Mouse (Mus musculus): ENCODE data around the gene Hephl1. TPM values are rescaled to one million over a fixed set of nuclear protein-coding genes. Genes with fewer than 3 reads are reported as not detected.
"Not testable (repeated sequence)": the region's sequence is repeated elsewhere in the genome, so short reads cannot be mapped to it uniquely, and the experiment has no call there.

The Hephl1 gene
- total RNA-seq (2022) = under 1 TPM; 0.16 to 0.29 (median 0.22) TPM

DNA sequence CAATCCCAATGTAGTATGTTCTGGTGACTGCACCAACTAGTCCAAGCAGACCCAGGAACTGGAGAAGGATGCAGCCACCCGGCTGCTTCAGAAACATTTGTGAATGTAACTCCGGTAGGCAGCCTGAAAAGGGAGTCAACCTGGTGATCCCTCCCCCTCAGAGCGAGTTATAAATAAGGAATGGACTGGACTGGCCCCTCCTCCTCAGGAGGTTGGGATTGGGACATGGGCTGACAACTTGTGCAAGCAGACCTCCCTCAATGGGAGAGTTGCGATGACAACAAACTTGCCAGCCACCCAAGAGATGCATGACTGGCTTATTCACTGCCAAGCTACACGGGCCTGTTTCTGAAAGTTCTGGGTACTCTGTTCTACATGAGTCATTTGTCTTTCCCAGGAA lies at the start of gene Hephl1:
Hephl1 (minus strand) TSS at position 101 of the 400 bp plus-strand sequence.
- no peak for DNase-seq (ENCODE audit: low spot score)

DNA sequence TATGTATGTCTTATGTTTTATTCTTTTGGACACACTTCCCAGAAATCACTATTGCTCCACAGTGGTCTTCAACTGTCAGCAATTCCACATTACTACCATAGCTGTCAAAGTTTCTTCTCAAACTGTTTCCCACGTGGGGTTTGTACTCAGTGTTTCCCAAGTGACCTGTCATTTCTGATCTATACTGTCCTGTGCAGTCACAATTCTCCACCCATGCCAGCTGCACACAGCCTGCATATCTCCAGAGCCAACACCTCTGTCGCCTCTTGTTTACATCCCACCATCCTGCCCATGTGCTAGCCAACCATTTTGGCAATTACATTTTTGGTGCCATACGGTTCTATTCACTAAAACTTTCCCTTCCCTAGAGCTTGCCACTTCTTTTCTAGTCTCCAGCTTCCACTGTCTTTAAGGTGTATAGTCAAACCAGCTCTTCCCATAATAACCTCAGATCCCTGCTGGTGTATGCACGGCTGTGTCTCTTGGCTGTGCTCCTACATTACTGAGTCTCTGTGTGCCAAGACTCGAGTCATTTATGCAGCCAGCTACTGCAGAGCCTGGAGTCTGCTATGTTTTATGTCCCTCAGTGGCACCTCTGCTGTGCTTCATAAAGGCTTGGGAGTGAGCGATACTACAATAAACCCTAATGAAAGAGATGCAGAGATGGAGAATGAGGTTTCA lies 37.5 kb upstream of the Hephl1 start:
- no peak for DNase-seq (ENCODE audit: low spot score)

DNA sequence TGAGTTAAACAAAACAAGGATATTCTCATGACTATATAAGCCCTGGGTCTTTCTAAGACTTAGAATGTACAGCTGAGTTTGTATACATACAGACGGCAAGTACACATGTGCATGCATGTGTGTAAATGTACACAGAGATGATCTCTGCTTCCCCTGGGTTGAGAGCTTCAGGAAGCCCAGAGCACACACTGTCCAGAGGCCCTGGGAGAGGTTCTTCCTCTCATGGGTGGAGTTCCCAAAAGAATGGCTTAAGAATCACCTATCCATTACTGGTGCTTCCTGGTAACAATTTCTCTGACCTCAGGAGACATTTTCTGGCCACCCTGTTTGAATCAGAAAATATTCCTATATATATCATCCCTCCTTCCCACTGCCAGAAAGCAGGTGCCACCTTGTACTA lies 28.6 kb upstream of the Hephl1 start:
- peak; percentile 30 for DNase-seq (ENCODE audit: low spot score)

DNA sequence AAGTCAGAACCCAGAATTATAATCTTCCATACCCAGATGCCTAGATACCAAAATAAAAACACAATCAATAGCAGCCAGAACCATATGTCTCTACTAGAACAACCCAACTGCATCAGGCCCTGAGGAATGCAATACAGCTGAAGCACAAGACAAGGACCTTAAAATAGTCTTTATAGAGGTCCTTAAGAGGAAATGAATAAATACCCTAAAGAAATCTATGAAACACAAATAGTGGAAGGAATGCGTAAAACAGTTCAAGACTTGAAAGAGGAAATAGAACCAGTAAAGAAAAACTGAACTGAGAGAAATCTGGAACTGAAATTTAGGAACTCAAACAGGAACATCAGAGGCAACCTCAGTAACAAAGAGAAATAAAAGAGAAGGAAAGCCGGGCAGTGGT lies 14.0 kb upstream of the Hephl1 start:
- DNase-seq (ENCODE audit: low spot score) = no peak

DNA sequence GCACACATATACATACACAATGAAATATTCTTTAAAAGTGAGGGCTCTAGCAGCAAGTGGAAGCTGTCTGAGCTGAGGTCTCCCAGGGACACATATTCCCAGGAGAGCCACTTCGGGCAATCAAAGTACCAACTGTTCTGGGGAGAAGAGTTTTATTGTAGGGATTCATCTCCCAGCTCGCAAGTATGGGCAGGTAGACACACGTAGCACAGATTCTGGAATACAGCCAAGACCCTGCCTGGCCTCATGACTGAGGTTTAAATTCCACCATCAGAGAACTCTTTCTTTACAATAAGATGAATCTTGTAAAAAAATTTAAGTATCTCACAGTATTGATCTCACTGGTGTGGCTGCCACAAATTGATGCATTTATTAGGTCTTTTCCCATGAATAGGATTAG lies 10.5 kb upstream of the Hephl1 start:
- no peak for DNase-seq (ENCODE audit: low spot score)

DNA sequence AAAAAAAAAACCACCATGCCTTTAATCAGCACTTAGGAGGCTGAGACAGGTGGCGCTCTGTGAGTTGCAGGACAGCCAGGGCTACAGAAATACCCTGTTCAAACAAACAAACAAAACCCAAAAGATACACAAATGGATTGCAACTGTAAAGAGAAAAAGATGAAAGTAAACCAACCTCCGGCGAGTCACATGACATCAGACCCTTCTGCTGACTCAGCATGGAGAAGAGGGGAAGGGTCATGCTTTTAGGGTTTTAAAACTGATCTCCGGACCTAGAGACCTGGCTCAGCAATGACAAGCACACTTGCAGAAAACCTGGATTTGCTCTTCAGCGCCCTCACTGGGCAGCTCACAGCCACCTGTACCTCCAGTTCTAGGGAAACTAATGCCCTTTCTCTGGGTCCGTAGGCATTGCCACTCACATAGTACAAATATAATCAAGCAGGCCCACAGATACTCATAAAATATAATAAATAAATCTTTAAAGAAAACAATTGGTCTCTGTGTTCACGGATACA lies 9.0 kb upstream of the Hephl1 start:
- DNase-seq (ENCODE audit: low spot score) = no peak

DNA sequence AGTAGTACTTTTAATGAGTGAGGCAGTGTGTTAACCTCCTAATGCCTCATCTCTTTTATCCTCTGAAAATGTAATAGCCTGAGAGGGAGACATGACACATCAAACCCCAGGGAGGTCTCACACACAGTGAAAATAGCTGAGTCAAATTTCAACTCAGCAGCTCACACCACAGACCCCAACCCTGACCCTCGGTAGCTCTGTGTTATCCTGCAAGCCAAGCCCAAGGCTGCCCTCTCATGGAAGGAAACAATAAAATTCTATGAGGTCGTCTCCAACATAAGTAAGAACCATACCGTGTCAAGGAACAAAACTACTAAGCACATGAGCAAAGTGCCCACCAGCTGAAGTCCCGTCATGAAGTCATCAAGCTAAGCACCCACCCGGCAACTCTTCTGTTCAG lies 8.3 kb upstream of the Hephl1 start:
- DNase-seq (ENCODE audit: low spot score) = no peak

DNA sequence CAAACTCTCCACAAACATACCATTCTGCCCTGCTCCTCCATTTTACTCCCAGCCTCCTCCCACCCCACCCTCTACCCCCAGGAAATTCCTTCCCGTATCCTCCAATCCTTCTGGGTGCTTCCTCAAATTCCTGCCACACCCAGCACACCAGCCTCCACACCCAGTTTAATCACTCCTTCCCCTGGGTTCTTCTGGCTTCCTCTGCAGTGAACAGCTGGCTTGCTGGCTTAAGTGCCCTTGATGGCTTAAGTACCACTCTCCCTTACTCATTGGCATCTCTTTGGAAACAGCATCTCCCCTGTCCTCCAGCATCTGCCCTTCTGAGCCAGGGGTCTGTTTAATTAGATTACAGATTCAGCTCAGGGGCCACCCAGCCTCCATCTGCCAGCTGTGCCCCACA lies 7.6 kb upstream of the Hephl1 start:
- no peak for DNase-seq (ENCODE audit: low spot score)

DNA sequence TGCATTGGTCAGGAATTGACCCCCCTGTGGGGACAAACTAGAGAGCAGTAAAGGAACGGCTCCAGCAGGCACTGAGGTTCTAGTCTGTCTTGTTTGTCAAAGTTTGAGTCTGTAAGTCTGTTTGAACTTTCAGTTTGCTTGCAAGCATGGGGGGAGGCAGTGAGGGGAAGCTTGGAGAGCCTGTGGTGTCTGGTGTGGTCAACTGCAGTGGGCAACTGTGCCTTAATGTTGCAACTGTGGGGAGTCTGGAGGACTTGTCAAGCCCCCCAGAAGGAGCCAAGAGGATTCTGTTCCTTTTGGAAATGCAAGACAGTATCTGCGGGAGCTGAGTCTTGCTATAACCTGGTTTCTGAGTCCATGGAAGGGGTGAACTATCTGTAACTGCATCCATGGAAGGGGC lies 4.3 kb upstream of the Hephl1 start:
- DNase-seq (ENCODE audit: low spot score) = no peak

DNA sequence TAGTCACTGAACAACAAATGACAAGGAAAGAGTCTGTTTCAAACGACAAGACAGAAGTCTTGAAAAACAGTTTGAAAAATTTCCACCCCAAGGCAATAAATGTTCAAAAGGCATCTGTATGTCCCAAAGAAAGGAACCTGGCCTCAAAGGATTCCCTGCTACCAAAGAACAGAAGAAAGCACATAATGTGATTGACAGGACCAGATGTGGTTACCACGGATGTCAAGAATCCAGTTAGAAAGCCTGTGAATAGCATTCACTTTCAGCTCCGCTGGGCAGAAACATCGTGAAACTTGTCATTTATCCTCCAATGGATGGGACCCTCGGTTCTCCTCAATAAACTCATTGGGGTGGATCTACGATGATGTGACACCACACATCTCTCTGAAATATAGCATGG lies 2.2 kb upstream of the Hephl1 start:
- no peak for DNase-seq (ENCODE audit: low spot score)

DNA sequence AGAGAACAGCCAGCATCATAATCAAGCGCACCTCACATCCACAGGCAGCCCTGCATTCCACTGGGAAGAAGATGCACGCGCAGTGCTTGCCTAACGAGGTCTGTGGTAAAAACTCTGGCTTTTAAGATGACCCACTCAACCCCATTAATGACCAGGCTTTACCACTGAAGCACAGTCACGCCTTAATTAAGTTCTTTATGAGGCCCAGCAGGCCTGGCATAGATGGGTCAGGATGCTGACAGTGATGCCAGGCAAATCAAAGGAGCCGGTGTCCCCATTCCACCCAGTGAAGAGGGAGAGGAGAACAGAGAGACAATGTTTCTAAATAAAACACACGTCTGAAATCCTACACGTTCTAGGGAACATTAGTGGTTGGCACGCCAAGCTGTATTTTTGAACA lies 3.8 kb downstream of the Hephl1 start:
- DNase-seq (ENCODE audit: low spot score) = no peak

DNA sequence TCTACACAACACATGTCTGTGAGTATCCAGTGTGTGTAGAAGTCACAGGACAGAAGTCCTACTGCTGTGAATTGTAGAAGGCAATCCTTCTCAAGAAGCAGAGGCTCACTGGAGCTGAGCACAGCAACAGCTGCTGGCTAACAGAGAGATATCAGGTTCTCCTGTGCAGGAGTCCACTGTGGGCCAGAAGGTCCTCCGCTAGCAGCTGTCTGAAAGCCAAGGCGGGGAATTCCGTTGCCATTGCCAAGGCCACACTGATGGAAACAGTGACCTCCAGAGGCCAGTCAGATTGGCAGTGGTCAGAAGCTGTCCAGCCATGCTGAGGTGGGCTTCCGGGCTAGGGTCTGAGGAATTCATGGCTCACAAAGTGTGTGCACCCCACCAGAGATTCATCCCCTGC lies 6.8 kb downstream of the Hephl1 start:
- no peak for DNase-seq (ENCODE audit: low spot score)

DNA sequence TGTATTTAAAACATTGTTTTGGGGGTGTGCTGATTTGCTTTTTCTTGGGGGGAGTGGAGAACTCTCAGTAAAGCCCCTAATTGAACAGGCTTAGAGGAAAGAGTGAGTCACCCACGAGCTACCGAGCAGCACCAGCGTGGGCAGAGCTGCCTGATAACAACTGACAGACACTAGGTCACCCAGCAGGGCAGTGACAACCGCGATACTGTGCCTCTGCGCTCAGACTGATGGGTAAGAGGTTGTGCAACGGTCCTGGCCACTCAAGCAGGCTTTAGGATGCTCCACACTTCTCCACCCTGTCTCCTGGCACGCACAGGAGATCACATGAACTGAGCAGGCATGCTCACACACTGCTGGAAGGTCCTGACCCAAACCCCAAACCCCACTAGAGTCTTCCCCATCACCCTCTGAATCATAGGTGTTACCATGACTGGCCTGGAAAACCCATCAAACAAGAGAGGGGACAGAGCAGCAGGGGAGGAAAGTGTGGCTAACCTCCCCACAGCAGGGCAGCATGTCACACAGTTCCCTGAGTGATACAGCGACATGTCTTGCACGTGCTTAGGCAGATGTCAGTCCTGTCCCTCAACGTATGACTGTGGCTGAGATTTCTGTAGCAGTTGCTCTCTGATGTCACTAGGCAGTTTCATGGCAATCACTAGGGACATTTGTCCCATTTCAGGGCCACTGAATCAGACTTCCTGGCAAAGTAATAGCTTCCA lies 8.2 kb downstream of the Hephl1 start:
- no peak for DNase-seq (ENCODE audit: low spot score)

DNA sequence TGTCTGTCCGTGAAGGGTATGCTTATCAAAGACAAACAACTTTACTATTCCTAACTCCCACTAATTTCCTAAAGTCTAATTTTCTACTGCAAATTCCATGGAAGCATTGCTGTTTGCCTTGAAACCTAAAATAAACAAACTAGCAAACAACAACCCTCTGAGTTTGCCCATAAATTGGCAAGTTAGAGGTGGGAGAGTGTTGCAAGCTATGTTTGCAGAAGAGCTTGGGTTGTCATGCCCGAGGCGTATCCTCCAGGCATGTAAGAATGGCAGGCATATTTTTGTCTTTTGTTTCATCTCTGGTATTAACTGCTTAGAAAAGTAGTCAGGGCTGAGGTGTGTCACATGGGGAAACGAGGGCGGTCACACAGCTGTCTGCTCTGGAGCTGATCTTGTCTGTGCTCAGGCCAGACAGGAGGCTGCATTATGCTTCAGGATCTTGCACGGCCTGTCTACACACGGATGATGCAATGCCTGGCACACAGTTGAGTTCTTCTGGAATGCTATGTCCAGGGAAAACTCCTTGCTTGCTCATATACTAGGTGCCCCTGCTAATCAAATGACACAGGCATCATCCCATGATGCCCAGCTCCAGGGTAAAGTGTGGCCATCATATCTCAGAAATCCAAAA lies 10.3 kb downstream of the Hephl1 start:
- no peak for DNase-seq (ENCODE audit: low spot score)

DNA sequence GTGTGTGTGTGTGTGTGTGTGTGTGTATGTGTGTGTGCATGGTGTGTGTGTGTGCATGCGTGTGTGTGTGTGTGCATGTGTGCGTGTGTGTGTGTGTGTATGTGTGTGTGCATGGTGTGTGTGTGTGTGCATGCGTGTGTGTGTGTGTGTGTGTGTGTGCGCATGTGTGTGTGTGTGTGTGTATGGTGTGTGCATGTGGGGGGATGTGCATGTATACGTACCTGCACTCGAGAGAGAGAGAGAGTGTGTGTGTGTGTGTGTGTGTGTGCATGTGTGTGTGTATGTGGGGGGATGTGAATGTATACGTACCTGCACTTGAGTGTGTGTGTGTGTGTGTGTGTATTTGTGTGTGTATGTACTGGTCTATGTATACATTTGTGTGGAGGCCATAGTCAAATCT lies 13.5 kb downstream of the Hephl1 start:
- not testable (repeated sequence) for DNase-seq (ENCODE audit: low spot score)

DNA sequence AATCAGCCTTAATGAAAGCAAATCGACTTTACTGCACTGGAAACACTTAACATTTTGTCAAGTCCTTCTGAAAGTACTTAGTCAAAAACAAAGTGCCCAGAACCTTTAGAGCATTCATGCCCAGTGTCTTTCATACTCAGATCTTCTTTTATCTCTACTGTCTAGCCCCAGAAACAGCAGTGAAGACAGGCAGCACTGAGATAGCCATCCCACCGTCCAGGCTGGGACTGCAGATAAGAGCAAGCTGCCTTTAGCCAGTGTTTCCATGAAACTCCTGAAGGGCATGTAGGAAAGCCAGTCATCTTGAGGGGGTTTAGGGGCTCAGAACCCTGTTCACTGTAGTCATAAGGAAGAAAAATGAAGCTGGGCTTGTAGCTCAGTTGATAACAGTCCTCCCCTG lies 14.7 kb downstream of the Hephl1 start:
- DNase-seq (ENCODE audit: low spot score) = no peak

DNA sequence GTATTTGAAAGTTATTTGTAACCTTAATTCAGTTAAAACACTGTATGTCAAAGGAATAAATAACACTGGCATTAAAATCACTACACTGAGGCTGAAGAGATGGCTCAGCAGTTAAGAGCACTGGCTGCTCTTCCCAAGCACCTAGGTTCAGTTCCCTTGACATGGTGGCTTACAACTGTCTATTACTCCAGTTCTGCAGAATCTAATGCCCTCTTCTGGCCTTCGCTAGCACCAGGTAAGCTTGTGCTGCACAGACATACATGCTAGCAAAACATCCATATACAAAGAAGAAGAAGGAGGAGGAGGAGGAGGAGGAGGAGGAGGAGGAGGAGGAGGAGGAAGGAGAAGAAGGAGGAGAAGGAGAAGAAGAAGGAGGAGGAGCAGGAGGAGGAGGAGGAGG lies 15.7 kb downstream of the Hephl1 start:
- no peak for DNase-seq (ENCODE audit: low spot score)

DNA sequence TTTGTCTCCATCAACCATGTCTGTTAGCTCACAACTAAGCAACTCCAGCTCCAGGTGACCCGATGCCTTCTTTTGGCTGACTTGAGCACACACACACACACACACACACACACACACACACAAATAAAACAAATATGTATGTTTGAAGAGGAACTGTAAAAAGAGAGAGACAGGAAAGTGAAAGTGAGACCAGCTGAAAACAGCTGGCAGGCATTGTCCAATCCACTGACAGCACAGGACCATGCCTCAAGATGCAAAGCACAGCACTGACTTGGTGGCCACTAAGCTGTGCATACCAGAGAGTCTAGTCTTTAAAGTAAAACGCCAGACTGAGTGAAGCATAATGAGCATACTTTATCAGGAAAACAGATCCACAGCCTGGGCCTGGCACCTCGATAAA lies 16.7 kb downstream of the Hephl1 start:
- no peak for DNase-seq (ENCODE audit: low spot score)

DNA sequence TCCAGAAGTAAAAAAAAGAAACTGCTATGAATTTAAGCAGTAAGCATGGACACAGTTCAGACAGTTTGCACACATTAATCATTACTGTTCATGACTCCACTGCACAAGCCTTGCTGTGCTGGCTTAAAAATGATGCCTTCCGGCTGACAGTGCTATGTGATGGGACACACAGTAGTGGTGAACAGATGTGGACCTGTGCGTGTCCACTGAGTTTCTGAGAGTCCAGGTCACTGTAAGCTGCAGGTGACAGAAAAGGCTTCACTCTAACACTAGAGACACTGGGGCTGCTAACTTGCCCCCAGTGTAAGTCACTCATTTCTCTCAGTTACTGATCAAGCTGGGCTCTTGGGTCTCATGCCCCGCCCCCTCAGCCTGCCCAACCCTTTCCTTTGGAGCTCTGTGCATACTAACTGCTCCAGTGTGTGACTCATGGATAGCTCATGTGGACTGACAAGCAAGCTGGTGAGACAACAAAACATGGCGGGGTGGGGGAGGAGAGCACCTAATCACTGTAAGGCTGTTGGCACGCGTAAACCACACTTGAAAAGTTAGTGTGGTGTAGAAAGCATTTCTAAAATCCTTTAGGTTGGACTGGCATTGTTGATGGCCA lies 43.1 kb downstream of the Hephl1 start:
- no peak for DNase-seq (ENCODE audit: low spot score)

DNA sequence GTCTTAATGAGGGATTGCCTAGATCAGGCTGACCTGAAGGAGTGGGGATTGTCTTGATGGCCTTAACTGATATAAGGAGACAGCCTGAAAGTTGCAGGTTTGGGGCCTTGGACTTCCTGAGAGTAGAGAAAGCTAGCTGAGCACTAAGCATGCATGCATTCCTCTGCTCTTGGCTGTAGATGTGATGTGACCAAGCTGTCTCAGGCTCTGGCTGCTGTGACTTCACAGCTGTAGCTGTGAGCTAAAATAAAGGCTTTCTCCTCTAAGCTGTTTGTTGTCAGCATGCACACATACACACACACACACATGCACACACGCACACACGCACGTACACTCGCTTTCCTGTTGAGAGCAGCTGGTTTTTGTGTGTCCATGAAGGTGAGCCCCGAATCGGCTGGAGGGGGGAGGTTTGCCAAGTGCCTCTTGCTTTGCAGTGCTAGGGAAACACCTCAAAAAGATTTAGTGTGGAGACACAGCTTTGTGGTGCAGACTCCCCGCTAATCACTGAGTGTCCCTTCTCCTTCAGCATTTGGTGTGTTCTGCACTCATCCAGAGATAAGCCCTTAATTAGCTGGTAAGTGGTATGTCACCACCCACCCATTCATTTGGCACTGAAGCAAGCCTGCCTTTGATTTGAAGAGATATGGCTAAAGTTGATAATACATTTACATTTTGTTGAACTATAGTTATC lies 43.8 kb downstream of the Hephl1 start:
- DNase-seq (ENCODE audit: low spot score) = no peak

DNA sequence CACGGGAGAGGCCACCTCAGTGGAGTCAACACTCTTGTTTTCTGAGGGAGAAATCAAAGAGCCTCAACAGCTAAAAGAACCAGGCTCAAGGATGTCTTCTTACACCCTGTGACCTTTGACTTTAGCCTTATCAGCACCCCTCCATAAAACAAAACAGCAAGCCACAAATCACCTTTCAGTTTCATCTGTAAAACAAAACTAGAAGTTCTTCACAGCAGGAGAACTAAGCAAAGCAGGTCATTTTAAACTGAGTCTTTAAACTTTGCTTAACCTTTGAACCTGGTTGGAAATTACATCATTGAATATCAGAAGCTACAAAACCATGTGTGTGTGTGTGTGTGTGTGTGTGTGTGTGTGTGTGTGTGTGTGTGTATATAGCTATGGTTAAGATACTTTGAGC lies 47.7 kb downstream of the Hephl1 start:
- DNase-seq (ENCODE audit: low spot score) = no peak

DNA sequence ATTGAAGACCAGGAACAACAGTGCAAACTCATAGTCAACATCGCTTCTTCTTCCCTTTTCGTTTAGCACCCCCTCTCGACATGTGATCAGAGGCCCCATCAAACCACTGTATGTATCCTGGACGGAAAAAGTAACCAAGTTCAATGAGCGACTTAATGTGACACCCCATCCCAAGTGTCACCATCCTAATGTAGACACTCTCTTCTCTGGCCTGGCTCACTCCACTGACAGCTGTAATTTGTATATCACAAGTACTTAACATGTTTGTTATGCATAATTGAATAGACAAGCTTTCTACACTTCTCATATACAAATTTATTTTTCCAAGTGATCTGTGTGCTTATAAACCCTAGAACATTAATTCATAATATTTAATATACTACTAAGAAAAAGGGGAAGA lies 51.1 kb downstream of the Hephl1 start:
- DNase-seq (ENCODE audit: low spot score) = no peak
